Mouse (Mus musculus) lung, postnatal 0 days (tissue): Measurements from ENCODE around the gene Rpap1.
"Not testable (repeated sequence)": the region's sequence is repeated elsewhere in the genome, so short reads cannot be mapped to it uniquely, and the experiment has no call there.

ENCODE experiments used
- CTCF ChIP-seq: IDR thresholded peaks from 2 replicates; pipeline ENCODE4 v1.5.1; 2016; ENCODE audit warnings: antibody characterized with exemption, mild to moderate bottlenecking
- EP300 ChIP-seq: IDR thresholded peaks from 2 replicates; pipeline ENCODE4 v1.6.1; 2016; ENCODE audit warnings: antibody characterized with exemption, mild to moderate bottlenecking, control low read depth

DNA sequence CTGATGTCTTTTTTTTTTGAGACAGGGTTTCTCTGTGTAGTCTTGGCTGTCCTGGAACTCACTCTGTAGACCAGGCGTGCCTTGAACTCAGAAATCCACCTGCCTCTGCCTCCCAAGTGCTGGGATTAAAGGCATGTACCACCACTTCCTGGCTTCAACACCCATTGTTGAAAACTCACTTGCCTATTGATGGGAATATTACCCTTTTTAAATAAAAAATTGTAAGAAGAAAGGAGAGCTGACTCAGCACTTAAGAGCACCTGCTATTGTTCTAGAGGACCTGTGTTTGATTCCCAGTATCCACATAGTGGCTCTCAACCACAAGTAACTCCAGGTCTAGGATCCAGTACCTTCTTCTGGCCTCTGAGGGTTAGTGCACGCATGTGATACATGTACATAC is 71.5 kb downstream of the Rpap1 start:
- not testable (repeated sequence) for TF ChIP-seq CTCF, EP300
